Mouse (Mus musculus): ENCODE data around the gene Lhx9.

Lhx9 gene

GRCm38 (mm10) chr1:138839809-138840430 is 8.5 kb downstream of the Lhx9 start:
- peak; percentile 42 for DNase-seq (ENCODE audit: extremely low spot score)

GRCm38 (mm10) chr1:138839291-138839690 is 9.1 kb downstream of the Lhx9 start:
- DNase-seq (ENCODE audit: extremely low spot score), result no peak

- peak; percentile 48 for DNase-seq (ENCODE audit: extremely low spot score)
These were observed 10.3 kb downstream of the Lhx9 start for GRCm38 (mm10) chr1:138837786-138838743.

GRCm38 (mm10) chr1:138835355-138835900 is 12.9 kb downstream of the Lhx9 start:
- peak; percentile 50 for DNase-seq (ENCODE audit: extremely low spot score)

GRCm38 (mm10) chr1:138831309-138831708 is 17.1 kb downstream of the Lhx9 start:
- peak; percentile 69 for DNase-seq (ENCODE audit: extremely low spot score)

- no peak for DNase-seq (ENCODE audit: extremely low spot score)
These were observed 21.5 kb downstream of the Lhx9 start for GRCm38 (mm10) chr1:138826841-138827240.

- DNase-seq (ENCODE audit: extremely low spot score), result no peak
These were observed 25.4 kb downstream of the Lhx9 start for GRCm38 (mm10) chr1:138822985-138823322.

- no peak for DNase-seq (ENCODE audit: extremely low spot score)
These were observed 26.0 kb downstream of the Lhx9 start for GRCm38 (mm10) chr1:138822255-138822984.

- no peak for DNase-seq (ENCODE audit: extremely low spot score)
These were observed 46.6 kb downstream of the Lhx9 start for GRCm38 (mm10) chr1:138801732-138802131.

GRCm38 (mm10) chr1:138801296-138801695 is 47.1 kb downstream of the Lhx9 start:
- DNase-seq (ENCODE audit: extremely low spot score), result no peak

- DNase-seq (ENCODE audit: extremely low spot score), result no peak
These were observed 48.6 kb downstream of the Lhx9 start for GRCm38 (mm10) chr1:138799692-138800314.

- DNase-seq (ENCODE audit: extremely low spot score), result no peak
These were observed 50.3 kb downstream of the Lhx9 start for GRCm38 (mm10) chr1:138798110-138798509.

- DNase-seq (ENCODE audit: extremely low spot score), result no peak
These were observed 62.5 kb downstream of the Lhx9 start for GRCm38 (mm10) chr1:138785856-138786255.

GRCm38 (mm10) chr1:138784019-138784418 is 64.4 kb downstream of the Lhx9 start:
- DNase-seq (ENCODE audit: extremely low spot score), result no peak

Measured in embryo, embryonic 9.5 days (tissue).